Mouse (Mus musculus) stomach, postnatal 0 days (tissue): ENCODE measurements around the gene Chp1.

Experiments
- CTCF ChIP-seq: IDR thresholded peaks from 2 replicates; pipeline ENCODE4 v1.5.1; 2016; ENCODE audit warnings: antibody characterized with exemption, low read depth, mild to moderate bottlenecking, moderate library complexity
- EP300 ChIP-seq: optimal IDR thresholded peaks from 2 replicates; pipeline ENCODE3; 2016; ENCODE audit warnings: antibody characterized with exemption

DNA sequence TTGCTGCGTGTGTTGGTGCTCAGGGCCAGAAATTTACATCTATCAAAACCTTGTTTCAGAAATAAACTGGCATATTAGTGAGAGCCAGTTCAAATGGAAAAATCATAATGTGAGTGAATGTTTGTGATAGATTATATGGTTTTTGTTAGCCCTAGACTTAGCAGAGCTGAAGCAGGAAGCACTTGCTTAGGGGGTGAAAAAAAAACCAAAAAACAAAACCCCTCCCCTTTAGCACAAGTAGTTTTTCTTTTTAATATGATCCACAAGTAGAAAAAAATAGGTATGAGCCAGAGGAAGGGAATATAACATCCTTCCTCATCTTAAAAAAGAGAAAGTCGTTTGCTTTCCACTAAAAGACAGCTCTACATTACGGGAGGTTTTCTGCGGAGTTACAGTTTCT is 47.8 kb downstream of the Chp1 start:
- TF ChIP-seq CTCF (no peak), EP300 (no peak)
